Mouse (Mus musculus) olfactory bulb, adult 2 months (tissue): ENCODE data around the gene Acvrl1.

Source experiments
- CTCF ChIP-seq: fragments of 200-500 bp; IDR thresholded peaks from 2 replicates; pipeline ENCODE4 v1.5.1; 2012; ENCODE audit warnings: low read depth, mild to moderate bottlenecking, low read length, moderate library complexity; ENCODE audit not compliant: insufficient read depth
- POLR2A ChIP-seq: fragments of 200-500 bp; IDR thresholded peaks from 2 replicates; pipeline ENCODE4 v1.6.1; 2012; ENCODE audit warnings: mild to moderate bottlenecking, low read depth, low read length, moderate library complexity; ENCODE audit not compliant: insufficient read depth

GRCm38 (mm10) chr15:101154700-101155616 lies 26.6 kb downstream of the Acvrl1 start:
- TF ChIP-seq POLR2A: no peak
- TF ChIP-seq CTCF: no peak
